Mouse (Mus musculus) stomach, adult 2 months (tissue): Measurements from ENCODE around the gene Ep400. TPM values are rescaled to one million over a fixed set of nuclear protein-coding genes. Genes with fewer than 3 reads are reported as not detected.

Experiments
- polyA plus RNA-seq: library from polyadenylated mRNA; depleted of rRNA; stranded (reverse); fragments of >200 nt; gene quantifications from 2 replicates; pipeline ENCODE4 v1.2.3, GENCODE M21; 2012; rRNA removed

The Ep400 gene
- 19.3 and 25.2 TPM in 2 replicates for polyA plus RNA-seq

DNA sequence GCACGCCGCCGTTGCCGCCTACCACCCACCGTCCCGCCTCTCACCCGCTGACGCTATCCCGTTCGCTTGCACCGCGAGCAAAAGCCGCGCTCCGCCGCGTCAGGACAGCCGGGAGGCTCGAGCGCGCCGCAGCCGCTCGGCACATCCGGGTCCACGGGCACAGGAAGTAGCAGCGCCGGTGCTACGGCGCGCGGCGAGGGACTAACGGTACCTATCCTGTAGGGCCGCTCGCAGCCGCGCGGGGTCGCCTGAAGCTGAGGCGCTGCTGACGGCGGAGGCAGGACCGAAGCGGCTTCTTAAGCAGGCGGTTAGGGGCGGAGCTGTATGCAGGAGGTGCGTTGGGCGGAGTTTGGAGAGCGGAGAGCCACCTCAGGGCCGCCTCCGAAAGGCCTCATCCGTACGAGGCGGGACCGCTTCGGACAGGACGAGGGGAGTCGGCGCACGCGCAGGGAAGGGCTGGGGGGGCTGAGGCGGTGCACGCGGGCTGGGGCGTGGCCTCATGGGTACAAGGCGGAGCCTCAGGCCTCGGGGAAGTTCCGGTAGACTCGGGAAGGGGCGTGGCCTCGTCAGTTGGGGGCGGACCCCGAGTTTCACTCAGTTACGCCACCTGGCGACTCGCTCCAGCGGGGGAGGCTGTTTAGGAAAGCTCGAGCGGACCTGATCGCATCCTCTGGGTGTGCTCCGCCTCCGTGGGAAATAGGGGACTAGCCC, at the start of gene Ep400:
Gene Ep400 (minus strand): TSS at position 270 of the 711 bp plus-strand sequence.

DNA sequence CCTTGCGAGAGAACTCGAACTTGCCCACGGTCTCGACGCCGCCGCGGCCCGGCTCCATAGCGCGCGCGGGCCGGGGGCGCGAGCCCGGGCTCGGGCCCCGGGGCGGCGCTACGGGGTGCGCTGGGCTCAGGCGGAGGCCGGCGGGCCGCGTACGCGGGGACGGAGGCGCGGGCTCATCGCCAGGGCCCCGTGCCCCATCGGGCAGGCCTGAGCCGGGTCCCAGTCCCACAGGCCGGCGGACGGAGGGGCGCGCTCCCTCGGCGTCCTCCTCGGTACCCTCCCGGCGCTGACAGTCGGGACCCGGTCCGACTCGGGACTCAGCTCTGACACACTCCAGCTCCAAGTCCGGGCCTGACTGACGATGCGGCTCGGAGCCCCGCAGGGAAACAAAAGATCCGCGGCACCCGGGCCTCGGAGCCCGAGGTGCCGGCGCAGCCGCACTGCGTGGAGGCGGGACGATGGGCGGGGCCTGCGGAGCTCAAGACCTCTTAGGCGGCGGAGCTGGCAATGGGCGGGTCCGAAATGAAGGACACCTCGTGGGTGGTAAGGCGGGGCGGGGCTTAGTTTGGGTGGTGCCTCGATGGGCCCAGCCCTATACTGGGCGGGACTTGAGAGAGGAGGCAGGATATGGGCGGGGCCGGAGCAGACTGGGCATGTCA, 39.3 kb upstream of the Ep400 start, which contains the start of gene Ulk1:
Gene Ulk1 (minus strand): TSS at position 431 of the 659 bp plus-strand sequence.

DNA sequence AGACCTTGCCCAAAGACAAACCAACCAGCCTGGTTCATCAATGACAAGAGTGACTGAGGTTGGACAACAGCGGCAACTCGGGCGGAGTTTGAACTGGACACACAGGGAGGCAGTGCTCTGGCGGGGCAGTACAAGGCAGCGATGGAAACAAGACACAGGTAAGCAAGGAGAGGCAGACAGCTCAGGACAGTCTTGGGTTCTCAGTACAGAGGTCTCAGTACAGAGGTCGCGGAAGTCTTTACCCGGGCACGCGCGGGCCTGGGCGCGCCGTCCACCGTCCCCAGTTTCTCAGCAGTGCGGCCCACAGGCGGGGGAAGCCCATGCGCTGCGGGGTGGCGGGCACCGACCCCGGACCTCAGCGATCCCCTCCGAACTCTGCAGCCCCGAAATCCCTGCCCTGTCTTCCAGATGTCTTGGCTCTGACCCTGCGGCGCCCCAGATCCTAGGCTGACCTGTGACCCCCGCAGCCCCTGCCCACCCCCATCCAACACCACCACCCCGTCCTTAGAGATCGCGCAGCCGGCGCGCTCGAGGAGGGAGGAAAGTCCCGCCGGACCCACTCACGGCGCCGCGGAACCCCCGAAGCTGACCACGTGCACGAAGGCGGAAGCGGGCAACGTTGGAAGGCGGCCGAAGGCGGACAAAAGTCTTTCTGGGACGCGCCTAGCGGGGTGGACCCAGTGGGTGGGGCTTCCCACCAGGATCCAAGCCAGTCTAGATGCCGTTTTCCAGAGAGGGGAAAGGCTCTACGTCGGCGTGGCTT, 9.7 kb upstream of the Ep400 start, which contains the start of gene Pus1:
Gene Pus1 (minus strand): TSS at position 662 of the 763 bp plus-strand sequence.

DNA sequence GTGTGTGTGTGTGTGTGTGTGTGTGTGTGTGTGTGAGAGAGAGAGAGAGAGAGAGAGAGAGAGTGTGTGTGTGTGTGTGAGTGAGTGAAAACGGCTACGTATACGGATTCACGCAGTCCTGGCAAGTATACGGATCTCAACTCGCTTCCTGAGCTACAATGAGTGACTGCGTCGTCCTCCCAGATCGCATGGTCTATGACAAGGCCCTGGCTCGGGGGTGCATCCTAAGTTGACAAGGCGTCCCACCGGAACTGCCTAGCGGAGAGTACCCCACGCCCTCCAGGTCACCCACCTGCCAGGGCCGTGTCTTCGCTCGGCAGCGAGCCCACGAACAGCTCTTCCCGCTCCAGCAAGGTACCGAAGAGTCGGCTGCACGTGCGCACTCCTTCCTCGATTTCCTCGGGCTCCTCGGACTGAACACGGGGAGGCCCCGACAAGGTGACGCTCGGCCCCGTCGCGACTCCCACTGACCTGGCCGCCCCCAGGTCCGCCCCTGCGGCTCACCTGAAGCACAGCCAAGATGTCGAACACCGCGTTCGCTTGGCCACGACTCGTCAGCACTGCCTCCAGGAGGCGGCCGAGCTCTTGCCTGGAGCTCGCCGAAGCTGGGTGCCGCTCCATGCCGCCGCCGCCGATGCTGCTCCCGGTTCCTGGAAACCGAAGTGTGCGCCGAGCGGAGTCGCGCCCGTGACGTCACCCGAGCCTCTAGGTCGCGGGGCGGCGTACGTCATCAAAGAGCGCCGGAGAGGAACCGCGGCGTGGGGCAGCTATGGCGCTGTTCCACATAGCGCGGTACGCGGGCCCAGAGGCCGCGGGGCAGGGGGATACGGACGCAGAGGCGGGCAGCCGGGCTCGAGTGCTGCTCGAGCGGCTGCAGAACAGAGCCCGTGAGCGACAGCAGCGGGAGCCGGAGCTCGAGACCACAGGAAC, 117.5 kb downstream of the Ep400 start, which contains the start of the genes Noc4l and Ddx51:
Gene Noc4l (minus strand): TSS at position 699 of the 930 bp plus-strand sequence.
Gene Ddx51 (plus strand): TSS at position 733 of the 930 bp plus-strand sequence.

Other genes with a start within 250 kb of the Ep400 start
- 0.16 and 0.29 TPM in 2 replicates for gene Galnt9, start 226.4 kb downstream of the Ep400 start, polyA plus RNA-seq
- gene Noc4l, start 117.3 kb downstream of the Ep400 start, polyA plus RNA-seq: 24.1 and 34.4 TPM in 2 replicates
- gene Ddx51, start 117.3 kb downstream of the Ep400 start, polyA plus RNA-seq: 4.5 and 5.0 TPM in 2 replicates
- 10.5 and 11.8 TPM in 2 replicates for gene Pus1, start 9.9 kb upstream of the Ep400 start, polyA plus RNA-seq
- gene Ulk1, start 39.4 kb upstream of the Ep400 start, polyA plus RNA-seq: 25.2 and 39.0 TPM in 2 replicates
- 5.8 and 9.0 TPM in 2 replicates for gene Hscb, start 69.1 kb upstream of the Ep400 start, polyA plus RNA-seq
- gene Chek2, start 69.3 kb upstream of the Ep400 start, polyA plus RNA-seq: 3.1 and 3.3 TPM in 2 replicates
- gene Ttc28, start 109.1 kb upstream of the Ep400 start, polyA plus RNA-seq: 1.9 and 2.4 TPM in 2 replicates